Mouse (Mus musculus) yolk sac, embryonic 10.5 days (tissue): ENCODE data around the gene Lyzl6.

Experiments
- DNase-seq: peaks from one replicate; pipeline ENCODE4 v3.0.0-alpha.2; 2017; ENCODE audit warnings: low spot score

Gene Lyzl6

DNA sequence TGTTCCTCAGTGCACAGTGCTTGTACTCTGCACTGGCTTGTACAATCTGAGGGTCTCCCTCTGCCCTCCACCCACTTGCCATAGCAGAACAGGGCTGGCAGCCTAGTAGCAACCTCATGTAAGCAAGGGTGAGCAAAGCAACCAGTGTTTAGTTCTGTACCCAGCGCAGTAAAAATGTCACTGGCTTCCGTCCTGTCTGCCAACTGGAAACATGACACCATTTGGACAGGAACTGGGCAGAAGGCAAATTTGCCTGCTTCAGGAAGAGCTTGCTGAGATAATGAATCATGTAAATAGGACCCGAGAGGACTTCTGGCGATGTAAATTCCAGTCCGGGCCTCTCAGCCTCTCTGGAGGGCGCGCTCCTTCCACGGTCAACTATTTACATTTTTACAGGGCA, 7.0 kb upstream of the Lyzl6 start:
- no peak for DNase-seq

DNA sequence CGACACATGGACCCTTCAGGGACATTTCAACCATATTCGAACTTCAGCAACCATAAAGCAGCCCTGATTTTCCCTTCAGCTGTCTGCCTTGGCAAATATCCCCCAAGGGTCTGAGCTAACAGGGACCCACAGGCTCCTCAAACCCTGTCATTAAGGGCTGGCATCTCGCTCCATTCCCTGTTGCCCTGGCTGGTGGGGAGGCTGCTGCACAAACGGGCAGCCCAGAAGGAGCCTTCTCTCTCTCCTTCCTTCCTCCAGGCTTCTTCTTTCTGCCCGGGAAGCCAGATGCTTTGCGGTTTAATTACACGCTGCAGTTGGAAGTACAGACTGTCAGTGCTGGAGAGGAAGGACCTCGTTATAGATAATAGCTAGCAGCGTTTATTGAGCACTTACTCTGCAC, 4.5 kb upstream of the Lyzl6 start:
- no peak for DNase-seq

DNA sequence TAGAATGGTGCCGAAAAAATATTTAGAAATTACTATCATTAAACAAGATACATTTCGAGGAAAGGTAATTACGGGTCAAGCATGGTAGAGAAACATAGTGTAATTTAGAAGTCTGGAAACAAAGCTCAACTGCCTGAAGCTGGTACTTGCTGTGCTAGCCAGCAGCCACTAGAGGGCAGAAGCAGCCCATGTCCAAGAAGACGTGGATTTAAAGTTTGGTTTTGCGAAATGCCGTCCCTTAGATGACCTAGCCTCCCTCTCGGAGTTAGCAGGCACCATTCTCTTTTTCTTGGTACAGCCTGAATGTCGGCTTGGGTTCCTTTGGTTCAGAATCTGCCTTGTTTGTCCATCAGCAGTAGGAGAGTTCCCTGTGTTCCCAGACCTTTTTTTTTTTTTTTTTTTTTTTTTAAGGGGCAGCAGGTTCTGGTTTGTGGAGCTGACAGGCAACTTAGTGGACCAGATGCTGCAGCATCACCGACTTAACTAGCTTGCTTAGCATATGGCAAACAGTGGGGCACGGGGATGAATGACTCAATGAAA, 787 bp upstream of the Lyzl6 start:
- peak; percentile 31 for DNase-seq

DNA sequence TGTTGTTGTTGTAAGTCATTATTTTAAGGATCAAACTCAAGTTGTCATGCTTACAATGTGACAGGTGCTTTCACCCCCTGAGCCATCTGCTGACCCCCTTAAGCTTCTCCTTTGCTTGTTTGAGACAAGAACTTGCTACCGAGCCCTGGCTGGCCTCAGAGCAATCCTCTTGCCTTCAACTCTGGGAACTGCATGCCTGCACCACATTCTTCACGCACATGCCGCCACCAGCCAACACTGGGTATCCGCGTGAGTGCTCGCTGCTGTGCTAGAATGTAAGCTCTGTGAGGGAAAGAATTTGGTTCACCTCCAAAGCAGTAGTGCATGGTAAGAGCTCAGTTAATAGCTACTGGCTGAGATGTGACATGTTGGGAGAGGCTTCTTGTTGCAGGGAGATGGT, 2.4 kb downstream of the Lyzl6 start:
- no peak for DNase-seq

DNA sequence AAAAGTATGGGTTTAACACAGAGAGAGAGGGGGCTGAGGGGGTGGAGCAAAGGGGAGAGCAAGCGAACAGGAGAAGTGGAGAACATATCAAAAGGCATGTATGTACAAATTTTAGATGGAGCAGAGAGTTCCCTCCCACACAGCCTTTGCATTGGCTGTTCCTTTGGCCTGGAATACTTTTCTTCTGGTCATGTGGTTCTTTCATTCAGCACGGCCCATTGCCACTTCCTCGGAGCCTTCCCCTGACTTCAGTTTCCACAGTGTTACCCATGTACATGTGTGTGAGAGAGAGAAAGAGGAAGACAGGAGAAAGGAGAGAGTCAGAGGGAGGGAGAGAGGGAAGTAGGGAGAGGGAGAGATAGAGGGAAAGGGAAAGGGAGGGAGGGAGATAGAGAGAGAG, 3.2 kb downstream of the Lyzl6 start:
- DNase-seq: no peak

DNA sequence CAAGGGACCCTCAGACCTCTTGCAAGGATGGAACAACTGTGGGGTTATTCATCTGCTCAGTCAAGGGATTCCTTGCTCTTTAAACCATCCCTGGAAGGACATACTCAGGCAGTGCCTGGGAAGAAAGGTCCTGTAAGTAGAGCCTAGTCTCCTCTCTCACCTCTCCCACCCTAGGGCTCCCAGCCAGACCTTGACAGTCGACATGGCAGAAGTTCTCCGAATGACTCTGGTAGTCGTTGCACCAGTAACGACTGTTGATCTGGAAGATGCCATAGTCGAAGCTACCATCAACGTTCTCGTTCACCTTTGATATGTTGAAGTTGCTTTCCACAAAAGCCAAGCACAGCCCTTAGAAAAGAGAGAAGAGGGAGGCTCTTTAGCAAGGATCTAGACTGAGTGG, 3.9 kb downstream of the Lyzl6 start:
- DNase-seq: no peak

DNA sequence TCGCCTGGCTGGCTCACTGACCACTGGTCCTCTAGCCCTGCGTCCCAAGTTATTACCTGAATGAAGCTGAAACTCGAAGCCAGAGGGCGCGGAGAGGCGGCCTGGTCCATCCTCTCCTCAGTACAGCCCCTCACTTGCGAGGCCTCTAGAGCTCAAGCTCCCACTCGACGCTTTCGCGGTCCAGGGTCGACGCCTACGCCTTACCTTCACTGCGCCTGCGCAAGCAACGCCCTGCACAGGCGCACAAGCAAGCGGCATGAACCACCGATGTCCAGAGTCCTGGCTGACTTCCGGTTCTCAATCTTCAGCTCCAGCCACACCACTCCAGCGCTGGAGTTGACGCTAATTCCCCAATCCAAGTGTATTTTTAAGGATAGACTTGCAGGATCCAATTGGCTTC, 11.2 kb downstream of the Lyzl6 start:
- DNase-seq: no peak

DNA sequence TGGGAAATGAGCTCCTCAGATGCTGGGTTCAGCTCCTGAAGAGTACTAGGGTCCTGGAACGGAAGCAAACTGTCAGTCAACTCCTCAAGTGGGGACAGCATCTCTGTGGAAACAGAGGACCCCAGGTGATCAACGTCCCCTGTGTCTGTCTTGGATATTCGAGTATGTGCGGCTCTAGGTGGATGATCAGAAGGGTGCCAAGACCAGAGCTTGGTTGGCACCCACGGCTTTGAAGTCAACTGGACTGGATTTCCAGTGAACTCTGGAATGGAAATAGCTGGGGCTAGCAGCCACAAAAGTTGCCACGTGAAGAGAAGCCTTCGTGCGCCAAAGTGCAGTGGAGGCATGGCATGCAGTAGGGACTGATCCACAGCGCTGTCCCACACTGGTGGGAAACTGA, 17.6 kb downstream of the Lyzl6 start, which contains the start of gene Gm884:
Gene Gm884 (minus strand): TSS at position 101 of the 400 bp plus-strand sequence.
- DNase-seq: no peak

DNA sequence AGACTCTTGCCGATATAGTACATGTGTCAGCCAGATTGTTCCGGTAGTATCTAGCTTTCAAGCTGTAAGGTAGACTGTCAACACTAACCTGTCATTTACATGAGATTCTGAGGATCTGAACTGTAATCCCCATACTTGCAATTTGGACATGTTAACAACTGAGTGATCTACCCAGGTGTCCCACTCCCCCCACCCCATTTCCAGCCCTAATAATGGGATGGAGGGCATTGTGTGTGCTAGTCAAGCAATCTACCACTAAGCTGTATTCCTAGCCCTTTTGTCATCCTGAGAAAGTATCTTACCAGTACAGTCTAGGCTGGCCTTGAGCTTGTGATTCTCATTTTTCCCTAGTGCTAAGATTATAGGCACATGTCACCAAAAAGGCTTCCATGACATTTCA, 27.9 kb downstream of the Lyzl6 start:
- no peak for DNase-seq

DNA sequence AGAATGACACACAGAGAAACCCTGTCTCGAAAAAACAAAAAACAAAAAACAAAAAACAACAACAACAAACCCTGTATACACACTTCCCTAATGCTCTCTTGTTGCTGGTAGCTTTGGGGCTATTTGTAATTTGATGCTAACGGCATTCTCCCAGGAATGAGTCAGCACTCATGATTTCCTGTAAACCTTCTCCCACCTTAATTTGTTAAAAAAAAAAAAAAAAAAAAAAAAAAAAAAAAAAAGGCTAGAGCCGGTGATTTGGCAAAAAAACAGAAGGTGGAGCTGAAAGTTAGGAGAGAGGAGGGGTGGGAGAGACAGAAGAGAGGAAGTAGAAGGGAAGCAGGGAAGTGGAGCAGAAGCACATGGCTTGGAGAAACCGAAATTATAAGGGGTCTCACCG, 32.1 kb downstream of the Lyzl6 start:
- no peak for DNase-seq
